Mouse (Mus musculus) limb, embryonic 14.5 days (tissue): ENCODE measurements around the gene Hist2h2ac. TPM values are rescaled to one million over a fixed set of nuclear protein-coding genes. Genes with fewer than 3 reads are reported as not detected.
A peak's percentile ranks its signal among the peaks of the same experiment; 100 is the strongest.
"Not testable (repeated sequence)": the region's sequence is repeated elsewhere in the genome, so short reads cannot be mapped to it uniquely, and the experiment has no call there.

Source experiments
- ATAC-seq: fragments of 200-750 bp; cut with Nextera tagmentation; 2 replicates; pipeline ENCODE4 v1.8.0; 2017; ENCODE audit warnings: low read depth, moderate number of reproducible peaks, moderate TSS enrichment; ENCODE audit not compliant: low FRiP score
- DNase-seq: peaks from one replicate; pipeline ENCODE4 v3.0.0-alpha.2; 2015; ENCODE audit warnings: low spot score
- H3K27ac ChIP-seq: fragments of 300-500 bp; sonication (generic); replicated peaks from 2 replicates; pipeline ENCODE4 v1.5.1; 2014; ENCODE audit warnings: low read depth, mild to moderate bottlenecking, low read length, moderate library complexity, mixed read lengths
- H3K27me3 ChIP-seq: fragments of 300-500 bp; sonication (generic); 2 replicates; pipeline ENCODE4 v1.6.1; 2014; ENCODE audit warnings: low read length, mixed read lengths; ENCODE audit not compliant: control insufficient read depth, insufficient read depth
- H3K36me3 ChIP-seq: fragments of 300-500 bp; sonication (generic); 2 replicates; pipeline ENCODE4 v1.6.1; 2014; ENCODE audit warnings: mild to moderate bottlenecking, low read length, moderate library complexity, mixed read lengths; ENCODE audit not compliant: control insufficient read depth, insufficient read depth
- H3K4me1 ChIP-seq: fragments of 300-500 bp; sonication (generic); 2 replicates; pipeline ENCODE4 v1.6.1; 2014; ENCODE audit warnings: antibody characterized with exemption, low read length, mixed read lengths; ENCODE audit not compliant: control insufficient read depth, insufficient read depth
- H3K4me2 ChIP-seq: fragments of 300-500 bp; sonication (generic); replicated peaks from 2 replicates; pipeline ENCODE4 v1.6.1; 2014; ENCODE audit warnings: low read depth, mild to moderate bottlenecking, low read length, moderate library complexity; ENCODE audit not compliant: severe bottlenecking
- H3K4me3 ChIP-seq: fragments of 300-500 bp; sonication (generic); replicated peaks from 2 replicates; pipeline ENCODE4 v1.5.1; 2014; ENCODE audit warnings: low read length
- H3K9ac ChIP-seq: fragments of 300-500 bp; sonication (generic); 2 replicates; pipeline ENCODE4 v1.6.1; 2014; ENCODE audit warnings: mild to moderate bottlenecking, low read depth, low read length, moderate library complexity; ENCODE audit not compliant: severe bottlenecking
- H3K9me3 ChIP-seq: fragments of 300-500 bp; sonication (generic); 2 replicates; pipeline ENCODE4 v1.6.1; 2016; ENCODE audit warnings: low read length; ENCODE audit not compliant: control insufficient read depth
- POLR2A ChIP-seq: fragments of 200-500 bp; IDR thresholded peaks from 2 replicates; pipeline ENCODE4 v1.8.0; 2012; ENCODE audit warnings: inconsistent platforms, mild to moderate bottlenecking, moderate library complexity, borderline replicate concordance; ENCODE audit not compliant: insufficient read depth, insufficient read length; ENCODE audit errors: extremely low read depth
- WGBS: fragments of 180-500 bp; shearing (Covaris S2); extraction: QIAGEN DNeasy Blood & Tissue Kit; methylation state at CpG from one replicate; pipeline ENCODE4 v1.1.7; 2014; 5-methylcytosine and 5-hydroxymethylcytosine counted together
- polyA plus RNA-seq, 2 experiments: library from polyadenylated mRNA; depleted of rRNA in 1 of 2; stranded (reverse) in 1 of 2; unstranded in 1 of 2; fragments of >200 nt; fragmentation: Nextera tagmentation in 1 of 2; extraction: Ambion mirVana in 1 of 2; gene quantifications; 2 replicates each; pipeline versions ENCODE4 v1.2.1 to v1.2.3; 2012 to 2014

Hist2h2ac gene
- polyA plus RNA-seq, 2 experiments, result 7.0 to 11.8 TPM

GRCm38 (mm10) chr3:96209242-96209641 is 11.4 kb downstream of the Hist2h2ac start:
- 26% methylated on average over 15 of the region's 15 CpGs for WGBS
- Histone ChIP-seq H3K4me3 (no peak overlapping the region), H3K9me3 (no peaks in the 10 kb centered on the region), H3K9ac (no peak overlapping the region), H3K27me3 (no peaks in the 10 kb centered on the region), H3K27ac (no peak overlapping the region), H3K36me3 (no peaks in the 10 kb centered on the region), H3K4me1 (no peaks in the 10 kb centered on the region), H3K4me2 (no peak overlapping the region)
- TF ChIP-seq POLR2A, result no peak
- ATAC-seq (no peak), DNase-seq (no peak)

DNA sequence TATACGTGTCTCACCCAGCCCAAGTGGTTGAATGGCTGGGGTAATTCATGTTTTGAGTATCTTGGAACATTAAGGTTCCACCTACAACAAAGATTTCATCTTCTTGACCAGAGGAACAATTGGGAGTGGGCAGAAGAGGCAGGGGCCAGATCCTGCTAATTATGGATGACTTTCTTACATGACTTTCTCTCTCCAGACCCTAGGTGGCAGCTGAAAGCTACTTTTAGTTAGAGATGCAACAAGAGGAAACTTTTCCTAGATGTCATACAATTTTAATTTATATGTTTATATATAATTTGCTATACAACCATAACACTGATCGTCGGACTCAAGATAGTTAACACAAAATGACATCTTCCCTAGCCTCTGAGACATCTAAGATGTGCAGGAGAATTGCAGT is 12.9 kb downstream of the Hist2h2ac start:
- no peak for TF ChIP-seq POLR2A
- DNase-seq (no peak), ATAC-seq (no peak)
- Histone ChIP-seq H3K36me3 (no peaks in the 10 kb centered on the region), H3K27ac (no peak overlapping the region), H3K9me3 (no peaks in the 10 kb centered on the region), H3K4me3 (no peak overlapping the region), H3K9ac (no peak overlapping the region), H3K27me3 (no peaks in the 10 kb centered on the region), H3K4me2 (no peak overlapping the region), H3K4me1 (no peaks in the 10 kb centered on the region)
- 83% methylated on average over 3 of the region's 3 CpGs for WGBS

GRCm38 (mm10) chr3:96199731-96200130 is 20.9 kb downstream of the Hist2h2ac start:
- 48% methylated on average over 2 of the region's 2 CpGs for WGBS
- ATAC-seq, result no peak

GRCm38 (mm10) chr3:96198601-96199251 is 22.0 kb downstream of the Hist2h2ac start:
- H3K9ac ChIP-seq, H3K27me3 ChIP-seq, H3K27ac ChIP-seq, H3K9me3 ChIP-seq, DNase-seq, ATAC-seq, H3K4me3 ChIP-seq, H3K4me2 ChIP-seq, H3K36me3 ChIP-seq: not testable (repeated sequence)
- 27% methylated on average over 6 of the region's 8 CpGs for WGBS
- H3K4me1 ChIP-seq, result peaks cover 12% of the 10 kb centered on the region

More at GRCm38 (mm10) chr3:96199731-96200130, 20.9 kb downstream of the Hist2h2ac start:
- no peak for DNase-seq
- H3K27ac ChIP-seq, result no peak overlapping the region
- H3K4me3 ChIP-seq, result no peak overlapping the region
- H3K36me3 ChIP-seq, result no peaks in the 10 kb centered on the region
- H3K9me3 ChIP-seq, result no peaks in the 10 kb centered on the region
- TF ChIP-seq POLR2A, result no peak
- no peak overlapping the region for H3K4me2 ChIP-seq
- no peaks in the 10 kb centered on the region for H3K27me3 ChIP-seq
- H3K9ac ChIP-seq, result no peak overlapping the region
- H3K4me1 ChIP-seq, result peaks cover 12% of the 10 kb centered on the region

- DNase-seq, result no peak
Measured at GRCm38 (mm10) chr3:96198181-96198580, 22.5 kb downstream of the Hist2h2ac start.

More at GRCm38 (mm10) chr3:96198181-96198580, 22.5 kb downstream of the Hist2h2ac start:
- H3K4me3 ChIP-seq, result peak overlapping the region; percentile 68
- H3K27ac ChIP-seq, result no peak overlapping the region
- no peak for TF ChIP-seq POLR2A
- no peak for ATAC-seq
- WGBS, result 4% methylated on average over 6 of the region's 6 CpGs
- no peaks in the 10 kb centered on the region for H3K9me3 ChIP-seq
- peaks cover 12% of the 10 kb centered on the region for H3K4me1 ChIP-seq
- H3K36me3 ChIP-seq, result no peaks in the 10 kb centered on the region
- peak overlapping the region; percentile 95 for H3K4me2 ChIP-seq
- no peaks in the 10 kb centered on the region for H3K27me3 ChIP-seq
- H3K9ac ChIP-seq, result no peak overlapping the region
